Mouse (Mus musculus): ENCODE results near the gene 4921504E06Rik.
A peak's percentile ranks its signal among the peaks of the same experiment; 100 is the strongest.

The 4921504E06Rik gene

GRCm38 (mm10) chr2:19419686-19420345 lies 133.9 kb downstream of the 4921504E06Rik start:
- DNase-seq (ENCODE audit: low spot score in 2 of 2) = no peak

- DNase-seq (ENCODE audit: low spot score in 2 of 2) = no peak
Measured at GRCm38 (mm10) chr2:19416066-19416465, 137.6 kb downstream of the 4921504E06Rik start.

DNA sequence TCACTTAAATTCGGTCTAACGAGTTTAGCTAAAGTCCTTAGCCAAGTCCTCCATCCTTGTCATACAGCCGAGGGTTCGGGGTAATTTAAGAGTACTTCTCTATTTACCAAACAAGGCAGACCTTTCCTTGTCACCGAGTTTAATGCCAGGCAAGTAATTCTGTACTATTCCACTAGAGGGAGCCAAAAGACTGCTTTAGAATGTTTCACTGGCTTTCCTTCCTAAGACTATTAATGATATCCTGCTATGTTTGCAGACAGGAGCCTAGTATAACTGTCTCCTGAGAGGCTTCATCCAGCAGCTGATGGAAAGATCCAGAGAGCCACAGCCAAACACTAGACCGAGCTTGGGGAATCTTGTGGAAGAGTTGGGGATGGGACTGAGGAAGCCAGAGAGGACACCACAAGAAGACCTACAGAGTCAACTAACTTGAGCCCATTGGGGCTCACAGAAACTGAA lies 138.6 kb downstream of the 4921504E06Rik start:
- DNase-seq (ENCODE audit: low spot score in 2 of 2) = peak in 1 of 2 experiments; percentile 3

DNA sequence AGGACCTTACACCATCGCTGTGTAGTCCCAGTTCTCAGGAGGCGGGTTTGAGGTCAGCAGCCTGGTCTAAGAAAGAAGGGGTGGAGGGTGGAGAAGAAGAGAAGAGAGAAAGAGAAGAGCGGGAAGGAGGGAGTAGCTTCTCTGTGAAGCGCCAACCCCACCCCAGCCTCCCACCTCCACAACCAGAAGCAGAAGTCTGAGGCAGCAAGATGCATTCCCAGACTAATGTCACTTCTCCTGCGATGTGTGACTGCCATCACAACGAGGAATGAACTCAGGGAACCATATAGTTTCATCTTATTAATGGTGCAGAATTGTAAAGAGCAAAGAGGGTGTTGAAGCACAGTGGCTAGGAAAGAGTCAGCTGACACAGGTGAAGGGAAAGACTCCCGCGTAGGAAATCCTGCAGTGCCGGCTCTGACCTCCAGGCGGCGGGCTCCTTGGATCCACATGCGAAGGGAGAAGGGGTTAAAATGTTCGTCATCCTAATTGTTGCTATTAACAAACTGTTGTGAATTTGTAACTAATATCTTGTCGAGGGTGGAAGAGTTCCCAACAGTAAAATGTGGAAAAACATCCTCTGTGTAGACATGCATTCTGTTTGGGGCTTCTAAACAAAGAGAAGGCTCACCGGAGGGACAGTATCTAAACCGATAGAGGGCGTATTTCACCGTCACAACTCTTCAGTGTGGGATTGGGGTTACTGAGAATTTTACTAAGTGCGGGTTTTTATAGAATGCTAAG lies 139.3 kb downstream of the 4921504E06Rik start:
- peak; percentile 15 to 61 for DNase-seq (ENCODE audit: low spot score in 2 of 2)

Measured in urinary bladder, adult 18-20 months (tissue).